Mouse (Mus musculus): ENCODE results near the gene Trnau1ap. TPM values are rescaled to one million over a fixed set of nuclear protein-coding genes. Genes with fewer than 3 reads are reported as not detected.

Trnau1ap gene
- polyA plus RNA-seq, 1 experiment from 2014 or later = 80.5 TPM

GRCm38 (mm10) chr4:132266835-132267349 lies 62.4 kb downstream of the Trnau1ap start:
- no peaks in the 10 kb centered on the region for H3K36me3 ChIP-seq
- WGBS = 78% methylated on average over 3 of the region's 3 CpGs
- H3K4me1 ChIP-seq = peaks cover 2% of the 10 kb centered on the region; the same call in 1 of the 2 replicates
- no peaks in the 10 kb centered on the region for H3K9me3 ChIP-seq
- H3K4me2 ChIP-seq (replicated peaks) = no peak overlapping the region
- H3K27ac ChIP-seq = no peak overlapping the region
- no peaks in the 10 kb centered on the region for H3K27me3 ChIP-seq
- no peak overlapping the region for H3K4me3 ChIP-seq
- ATAC-seq (ENCODE audit: insufficient number of reproducible peaks, insufficient read depth, low FRiP score, low TSS enrichment) = no peak
- H3K9ac ChIP-seq = no peak overlapping the region

GRCm38 (mm10) chr4:132263313-132263712 lies 66.0 kb downstream of the Trnau1ap start:
- Histone ChIP-seq H3K9ac (no peak overlapping the region), H3K9me3 (no peaks in the 10 kb centered on the region), H3K4me3 (no peak overlapping the region), H3K36me3 (no peaks in the 10 kb centered on the region), H3K27me3 (no peaks in the 10 kb centered on the region), H3K4me1 (peaks cover 15% of the 10 kb centered on the region), H3K27ac (no peak overlapping the region), H3K4me2 (replicated peaks) (no peak overlapping the region)
- ATAC-seq (ENCODE audit: insufficient number of reproducible peaks, insufficient read depth, low FRiP score, low TSS enrichment) = no peak
- WGBS = 93% methylated on average over 7 of the region's 7 CpGs

GRCm38 (mm10) chr4:132262358-132262616 lies 67.1 kb downstream of the Trnau1ap start:
- Histone ChIP-seq H3K27me3 (no peaks in the 10 kb centered on the region), H3K9ac (no peak overlapping the region), H3K4me2 (replicated peaks) (no peak overlapping the region), H3K36me3 (no peaks in the 10 kb centered on the region), H3K4me3 (no peak overlapping the region), H3K4me1 (peaks cover 15% of the 10 kb centered on the region), H3K9me3 (no peaks in the 10 kb centered on the region), H3K27ac (peak overlapping the region; percentile 96; the same call in 1 of the 2 replicates)
- 73% methylated on average over 5 of the region's 5 CpGs for WGBS
- ATAC-seq (ENCODE audit: insufficient number of reproducible peaks, insufficient read depth, low FRiP score, low TSS enrichment) = no peak

Other genes starting within 250 kb of the Trnau1ap start
- gene Oprd1, start 185.1 kb downstream of the Trnau1ap start, polyA plus RNA-seq (2016; fragmentation: Nextera tagmentation; extraction: Ambion mirVana) = 0.51 and 0.52 TPM in 2 replicates
- 131 and 140 TPM in 2 replicates for gene Ythdf2, start 117.2 kb downstream of the Trnau1ap start, polyA plus RNA-seq (2016; fragmentation: Nextera tagmentation; extraction: Ambion mirVana)
- gene Gmeb1, start 67.9 kb downstream of the Trnau1ap start, polyA plus RNA-seq (2016; fragmentation: Nextera tagmentation; extraction: Ambion mirVana) = 43.0 and 43.3 TPM in 2 replicates
- gene Taf12, start 55.2 kb downstream of the Trnau1ap start, polyA plus RNA-seq (2016; fragmentation: Nextera tagmentation; extraction: Ambion mirVana) = 51.7 and 54.3 TPM in 2 replicates
- gene Rab42, start 26.2 kb downstream of the Trnau1ap start, polyA plus RNA-seq (2016; fragmentation: Nextera tagmentation; extraction: Ambion mirVana) = 1.4 and 1.8 TPM in 2 replicates
- 86.3 and 88.2 TPM in 2 replicates for gene Rcc1, start 24.1 kb upstream of the Trnau1ap start, polyA plus RNA-seq (2016; fragmentation: Nextera tagmentation; extraction: Ambion mirVana)
- 18.5 and 22.9 TPM in 2 replicates for gene Phactr4, start 93.0 kb upstream of the Trnau1ap start, polyA plus RNA-seq (2016; fragmentation: Nextera tagmentation; extraction: Ambion mirVana)
- 29.1 and 32.1 TPM in 2 replicates for gene Med18, start 134.4 kb upstream of the Trnau1ap start, polyA plus RNA-seq (2016; fragmentation: Nextera tagmentation; extraction: Ambion mirVana)
- 10.4 and 11.4 TPM in 2 replicates for gene Sesn2, start 181.0 kb upstream of the Trnau1ap start, polyA plus RNA-seq (2016; fragmentation: Nextera tagmentation; extraction: Ambion mirVana)
- 1,152 and 1,208 TPM in 2 replicates for gene Atpif1, start 204.1 kb upstream of the Trnau1ap start, polyA plus RNA-seq (2016; fragmentation: Nextera tagmentation; extraction: Ambion mirVana)
- 169 and 182 TPM in 2 replicates for gene Dnajc8, start 206.0 kb upstream of the Trnau1ap start, polyA plus RNA-seq (2016; fragmentation: Nextera tagmentation; extraction: Ambion mirVana)
- 0.59 and 0.64 TPM in 2 replicates for gene Ptafr, start 234.5 kb upstream of the Trnau1ap start, polyA plus RNA-seq (2016; fragmentation: Nextera tagmentation; extraction: Ambion mirVana)

Data from embryonic facial prominence, embryonic 12.5 days (tissue).